ENCODE assay signal across 9 mouse cellular contexts in the genomic region with DNA sequence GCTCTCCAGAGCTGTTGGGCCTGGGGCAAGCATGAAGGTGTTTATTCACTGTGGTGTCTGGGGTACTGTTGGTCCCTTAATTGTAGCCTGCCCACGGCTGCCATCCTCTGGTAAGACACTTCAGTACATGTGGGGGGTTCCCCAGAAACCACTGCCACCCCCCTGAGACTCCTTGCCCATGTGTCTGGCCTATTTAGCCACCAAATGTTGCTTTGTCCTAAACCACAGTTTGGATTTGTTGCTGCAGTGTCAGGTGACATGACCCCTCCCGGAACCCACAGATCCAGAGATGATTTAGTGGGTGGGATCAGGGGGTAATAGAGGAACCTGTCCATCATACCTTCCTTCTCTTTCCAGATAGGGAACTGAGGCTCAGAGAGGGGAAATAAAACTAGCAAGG. TPM values are rescaled to one million over a fixed set of nuclear protein-coding genes. Genes with fewer than 3 reads are reported as not detected.
A peak's percentile ranks its signal among the peaks of the same experiment; 100 is the strongest.
DNase-seq lines count a peak whose midpoint lies in the region; ATAC-seq lines count a peak whose summit lies in the region.
"Had no signal": no experiment of that assay in that cellular context is flagged by ENCODE, and none has a peak within 500 bp of the region (broad histone marks: within the 10 kb centered on the region; RNA-seq: fewer than 3 reads in every experiment).

No protein-coding gene starts in this region.

- no peak overlapping the region for H3K4me3 ChIP-seq in heart, embryonic 12.5 days
- no peak overlapping the region for H3K4me3 ChIP-seq in midbrain, embryonic 12.5 days
- no peak overlapping the region for H3K4me3 ChIP-seq in midbrain, embryonic 15.5 days
- H3K4me3 ChIP-seq in forebrain, embryonic 15.5 days, result no peak overlapping the region
- no peak overlapping the region for H3K4me3 ChIP-seq in midbrain, embryonic 16.5 days (ENCODE audit: low read depth, low read length)

- no peak overlapping the region for H3K4me2 ChIP-seq in heart, embryonic 12.5 days
- H3K4me2 ChIP-seq in midbrain, embryonic 12.5 days (replicated peaks), result no peak overlapping the region
- H3K4me2 ChIP-seq in midbrain, embryonic 15.5 days, result no peak overlapping the region
- no peak overlapping the region for H3K4me2 ChIP-seq in forebrain, embryonic 15.5 days (replicated peaks)
- no peak overlapping the region for H3K4me2 ChIP-seq in midbrain, embryonic 16.5 days (ENCODE audit: low read length)

- peaks cover 100% of the 10 kb centered on the region for H3K4me1 ChIP-seq in heart, embryonic 12.5 days (replicated peaks)
- H3K4me1 ChIP-seq in midbrain, embryonic 12.5 days, result peaks cover 98% of the 10 kb centered on the region
- peaks cover 97% of the 10 kb centered on the region for H3K4me1 ChIP-seq in midbrain, embryonic 15.5 days
- H3K4me1 ChIP-seq in forebrain, embryonic 15.5 days, result peaks cover 96% of the 10 kb centered on the region
- H3K4me1 ChIP-seq in midbrain, embryonic 16.5 days (ENCODE audit: control insufficient read depth, insufficient read depth, low read length), result peaks cover 82% of the 10 kb centered on the region

- DNase-seq in heart, postnatal 25 days (ENCODE audit: low spot score), result no peak
- DNase-seq in adrenal gland, postnatal 4 days (ENCODE audit: low spot score in 2 of 2), result no peak
- no peak for DNase-seq in cerebellum, adult 9-10 months

- H3K36me3 ChIP-seq in heart, embryonic 12.5 days, result no peaks in the 10 kb centered on the region
- no peaks in the 10 kb centered on the region for H3K36me3 ChIP-seq in midbrain, embryonic 12.5 days
- no peaks in the 10 kb centered on the region for H3K36me3 ChIP-seq in midbrain, embryonic 15.5 days (replicated peaks)
- no peaks in the 10 kb centered on the region for H3K36me3 ChIP-seq in forebrain, embryonic 15.5 days
- H3K36me3 ChIP-seq in midbrain, embryonic 16.5 days (ENCODE audit: control insufficient read depth, insufficient read depth, low read length), result no peaks in the 10 kb centered on the region
- H3K36me3 ChIP-seq: G1E had no signal

- ATAC-seq in heart, embryonic 12.5 days (ENCODE audit: insufficient number of reproducible peaks, low FRiP score), result no peak
- no peak for ATAC-seq in midbrain, embryonic 12.5 days (ENCODE audit: low FRiP score, low read depth)
- ATAC-seq in midbrain, embryonic 15.5 days (replicated peaks), result no peak
- no peak for ATAC-seq in forebrain, embryonic 15.5 days (replicated peaks)
- no peak for ATAC-seq in midbrain, embryonic 16.5 days

- 61% methylated on average over 2 of the region's 2 CpGs for WGBS in heart, embryonic 12.5 days
- WGBS in midbrain, embryonic 12.5 days, result 69% methylated on average over 2 of the region's 2 CpGs
- 62% methylated on average over 2 of the region's 2 CpGs for WGBS in midbrain, embryonic 15.5 days
- 57% methylated on average over 2 of the region's 2 CpGs for WGBS in forebrain, embryonic 15.5 days
- whole genome bisulfite sequencing in midbrain, embryonic 16.5 days, result 71% methylated on average over 2 of the region's 2 CpGs

- H3K9ac ChIP-seq in heart, embryonic 12.5 days, result peak overlapping the region; percentile 16; the same call in 1 of the 2 replicates
- H3K9ac ChIP-seq in midbrain, embryonic 12.5 days (replicated peaks), result 0 out of 2 replicates have a peak overlapping the region, but pooled peaks have one; percentile 4
- no peak overlapping the region for H3K9ac ChIP-seq in midbrain, embryonic 15.5 days
- no peak overlapping the region for H3K9ac ChIP-seq in forebrain, embryonic 15.5 days (replicated peaks)
- no peak overlapping the region for H3K9ac ChIP-seq in midbrain, embryonic 16.5 days (ENCODE audit: low read depth, low read length)

- intact Hi-C loops in heart, postnatal 25 days (cut with DNase I), result no loop called here

- no peak overlapping the region for H3K27ac ChIP-seq in heart, embryonic 12.5 days (ENCODE audit: poor library complexity, severe bottlenecking)
- peak overlapping the region; percentile 46; the same call in 1 of the 2 replicates for H3K27ac ChIP-seq in midbrain, embryonic 12.5 days (replicated peaks)
- H3K27ac ChIP-seq in midbrain, embryonic 15.5 days, result no peak overlapping the region
- H3K27ac ChIP-seq in forebrain, embryonic 15.5 days (replicated peaks), result peak overlapping the region; percentile 54
- H3K27ac ChIP-seq in midbrain, embryonic 16.5 days (ENCODE audit: low read length), result 0 out of 2 replicates have a peak overlapping the region, but pooled peaks have one; percentile 11

- H3K9me3 ChIP-seq in heart, embryonic 12.5 days (replicated peaks), result no peaks in the 10 kb centered on the region
- H3K9me3 ChIP-seq in midbrain, embryonic 12.5 days, result no peaks in the 10 kb centered on the region
- H3K9me3 ChIP-seq in midbrain, embryonic 15.5 days, result no peaks in the 10 kb centered on the region
- H3K9me3 ChIP-seq in forebrain, embryonic 15.5 days, result no peaks in the 10 kb centered on the region
- H3K9me3 ChIP-seq in midbrain, embryonic 16.5 days (replicated peaks; ENCODE audit: control insufficient read depth, low read length, poor library complexity, severe bottlenecking), result no peaks in the 10 kb centered on the region

- H3K27me3 ChIP-seq in heart, embryonic 12.5 days (replicated peaks), result no peaks in the 10 kb centered on the region
- no peaks in the 10 kb centered on the region for H3K27me3 ChIP-seq in midbrain, embryonic 12.5 days
- H3K27me3 ChIP-seq in midbrain, embryonic 15.5 days (replicated peaks), result no peaks in the 10 kb centered on the region
- H3K27me3 ChIP-seq in forebrain, embryonic 15.5 days, result no peaks in the 10 kb centered on the region
- no peaks in the 10 kb centered on the region for H3K27me3 ChIP-seq in midbrain, embryonic 16.5 days (ENCODE audit: control insufficient read depth, insufficient read depth, low read depth, low read length)

RNA-seq across cellular contexts. Expression of a gene that starts 12.1 kb away (rescaled TPM):
- polyA plus RNA-seq in heart, embryonic 12.5 days (2016; fragmentation: Nextera tagmentation; extraction: Ambion mirVana), result 34.2 and 41.4 TPM in 2 replicates
- total RNA-seq in heart, postnatal 25 days (2021), result 10 to 100 TPM; 40.2 to 49.9 TPM
- polyA plus RNA-seq in midbrain, embryonic 12.5 days (2016; fragmentation: Nextera tagmentation; extraction: Ambion mirVana), result 79.4 and 82.5 TPM in 2 replicates
- polyA plus RNA-seq in midbrain, embryonic 15.5 days (2015; fragmentation: Nextera tagmentation; extraction: Ambion mirVana), result 77.3 and 78.8 TPM in 2 replicates
- 57.5 and 63.9 TPM in 2 replicates for polyA plus RNA-seq in forebrain, embryonic 15.5 days (2015; fragmentation: Nextera tagmentation; extraction: Ambion mirVana)
- polyA plus RNA-seq in midbrain, embryonic 16.5 days (2015; fragmentation: Nextera tagmentation; extraction: Ambion mirVana), result 54.2 and 58.0 TPM in 2 replicates
- total RNA-seq in adrenal gland, postnatal 4 days (2021), result 100 to 1,000 TPM; 105 to 122 TPM

Comparison
In these comparisons a context has a peak if more than half of its experiments do, and no peak if none do; other contexts are left out.
1. H3K27ac ChIP-seq: peak in midbrain, embryonic 12.5 days (single experiment), forebrain, embryonic 15.5 days (single experiment) and midbrain, embryonic 16.5 days (single experiment); none in heart, embryonic 12.5 days (single experiment) and midbrain, embryonic 15.5 days (single experiment).
2. H3K9ac ChIP-seq: peak in heart, embryonic 12.5 days (single experiment) and midbrain, embryonic 12.5 days (single experiment); none in midbrain, embryonic 15.5 days (single experiment), forebrain, embryonic 15.5 days (single experiment) and midbrain, embryonic 16.5 days (single experiment).